ENCODE assay signal across 13 mouse cellular contexts in genomic region chr11:8639007-8639718, GRCm38 (mm10). TPM values are rescaled to one million over a fixed set of nuclear protein-coding genes. Genes with fewer than 3 reads are reported as not detected.
DNase-seq lines count a peak whose midpoint lies in the region; ATAC-seq and TF ChIP-seq lines count a peak whose summit lies in the region.
"Had no signal": no experiment of that assay in that cellular context is flagged by ENCODE, and none has a peak within 500 bp of the region (broad histone marks: within the 10 kb centered on the region; RNA-seq: fewer than 3 reads in every experiment).

No protein-coding gene starts in this region.

- no peak overlapping the region for H3K4me3 ChIP-seq in forebrain, embryonic 14.5 days (ENCODE audit: low read depth, low read length)
- H3K4me3 ChIP-seq in forebrain, embryonic 15.5 days = no peak overlapping the region
- peak overlapping the region; percentile 60 for H3K4me3 ChIP-seq in E14TG2a.4 (replicated peaks; ENCODE audit: low read length)
- no peak overlapping the region for H3K4me3 ChIP-seq in cortical plate, adult 2 months (ENCODE audit: insufficient read depth, low read length)
- no peak overlapping the region for H3K4me3 ChIP-seq in limb, embryonic 10.5 days
- H3K4me3 ChIP-seq: limb, embryonic 15.5 days; midbrain, embryonic 10.5 days had no signal

- H3K36me3 ChIP-seq in forebrain, embryonic 14.5 days (ENCODE audit: control insufficient read depth, insufficient read depth, low read length) = no peaks in the 10 kb centered on the region
- no peaks in the 10 kb centered on the region for H3K36me3 ChIP-seq in forebrain, embryonic 15.5 days
- H3K36me3 ChIP-seq in E14TG2a.4 (ENCODE audit: insufficient read depth, low read length) = peaks cover 10% of the 10 kb centered on the region
- peaks cover 8% of the 10 kb centered on the region for H3K36me3 ChIP-seq in limb, embryonic 10.5 days
- H3K36me3 ChIP-seq: midbrain, embryonic 10.5 days had no signal

- H3K9ac ChIP-seq in forebrain, embryonic 14.5 days (ENCODE audit: low read length) = no peak overlapping the region
- H3K9ac ChIP-seq in forebrain, embryonic 15.5 days (replicated peaks) = no peak overlapping the region
- H3K9ac ChIP-seq: limb, embryonic 15.5 days had no signal

- no peaks in the 10 kb centered on the region for H3K4me1 ChIP-seq in forebrain, embryonic 14.5 days (ENCODE audit: control insufficient read depth, insufficient read depth, low read length)
- H3K4me1 ChIP-seq in forebrain, embryonic 15.5 days = 0 out of 2 replicates have a peak, but pooled peaks cover 2% of the 10 kb centered on the region
- peaks cover 97% of the 10 kb centered on the region for H3K4me1 ChIP-seq in E14TG2a.4 (replicated peaks; ENCODE audit: low read depth, low read length)
- no peaks in the 10 kb centered on the region for H3K4me1 ChIP-seq in cortical plate, adult 2 months (ENCODE audit: control insufficient read depth, insufficient read depth, low read length)
- peaks cover 43% of the 10 kb centered on the region for H3K4me1 ChIP-seq in limb, embryonic 10.5 days

- DNase-seq in forebrain, embryonic 14.5 days (ENCODE audit: low spot score) = peak; percentile 37
- peak; percentile 54 for DNase-seq in kidney, postnatal 10 days
- DNase-seq in kidney, adult 18-20 months = no peak
- no peak for DNase-seq in limb, embryonic 10.5 days (ENCODE audit: low spot score)
- no peak for DNase-seq in left cerebral cortex, adult 18-20 months (ENCODE audit: low spot score in 2 of 2)
- DNase-seq: cerebellum, adult 9-11 months had no signal

- no peak for TF ChIP-seq CTCF in E14TG2a.4 (conservative IDR thresholded peaks at IDR 0.05; ENCODE audit: low read length)
- TF ChIP-seq CTCF in cortical plate, adult 2 months (IDR thresholded peaks at IDR 0.05; ENCODE audit: extremely low read depth, insufficient read depth, low read length) = no peak

- WGBS in forebrain, embryonic 14.5 days = 90% methylated on average over 6 of the region's 6 CpGs
- 91% methylated on average over 6 of the region's 6 CpGs for WGBS in forebrain, embryonic 15.5 days
- 82% methylated on average over 6 of the region's 6 CpGs for WGBS in limb, embryonic 10.5 days

- H3K4me2 ChIP-seq in forebrain, embryonic 14.5 days (ENCODE audit: low read length) = no peak overlapping the region
- H3K4me2 ChIP-seq in forebrain, embryonic 15.5 days (replicated peaks) = no peak overlapping the region
- H3K4me2 ChIP-seq: limb, embryonic 15.5 days had no signal

- no peaks in the 10 kb centered on the region for H3K9me3 ChIP-seq in forebrain, embryonic 14.5 days (replicated peaks; ENCODE audit: control insufficient read depth, low read length)
- no peaks in the 10 kb centered on the region for H3K9me3 ChIP-seq in forebrain, embryonic 15.5 days
- no peaks in the 10 kb centered on the region for H3K9me3 ChIP-seq in E14TG2a.4 (ENCODE audit: low read length)
- H3K9me3 ChIP-seq in limb, embryonic 10.5 days (replicated peaks) = no peaks in the 10 kb centered on the region
- H3K9me3 ChIP-seq: limb, embryonic 15.5 days; midbrain, embryonic 10.5 days had no signal

- H3K27ac ChIP-seq in forebrain, embryonic 14.5 days (ENCODE audit: low read depth, low read length) = no peak overlapping the region
- no peak overlapping the region for H3K27ac ChIP-seq in forebrain, embryonic 15.5 days (replicated peaks)
- H3K27ac ChIP-seq in cortical plate, adult 2 months (ENCODE audit: insufficient read depth, low read length) = 0 out of 2 replicates have a peak overlapping the region, but pooled peaks have one; percentile 25
- H3K27ac ChIP-seq in limb, embryonic 10.5 days = no peak overlapping the region
- H3K27ac ChIP-seq: limb, embryonic 15.5 days; midbrain, embryonic 10.5 days had no signal

- ATAC-seq in forebrain, embryonic 14.5 days = 0 out of 2 replicates have a peak, but pooled peaks have one; percentile 47
- no peak for ATAC-seq in forebrain, embryonic 15.5 days (replicated peaks)
- ATAC-seq: intestine, postnatal 0 days; Patski had no signal

- H3K27me3 ChIP-seq in forebrain, embryonic 14.5 days (replicated peaks; ENCODE audit: control insufficient read depth, insufficient read depth, low read length) = no peaks in the 10 kb centered on the region
- no peaks in the 10 kb centered on the region for H3K27me3 ChIP-seq in forebrain, embryonic 15.5 days
- H3K27me3 ChIP-seq in E14TG2a.4 (ENCODE audit: insufficient read depth, low read length) = no peaks in the 10 kb centered on the region
- H3K27me3 ChIP-seq in limb, embryonic 10.5 days (ENCODE audit: low read depth, poor library complexity, severe bottlenecking) = no peaks in the 10 kb centered on the region
- H3K27me3 ChIP-seq: limb, embryonic 15.5 days; Patski had no signal

- TF ChIP-seq POLR2A in cortical plate, adult 2 months (IDR thresholded peaks at IDR 0.05; ENCODE audit: extremely low read depth, insufficient read depth, low read length) = no peak

RNA-seq across cellular contexts. Expression of gene Tns3, which starts 25.2 kb away (rescaled TPM):
- 4.4 and 5.2 TPM in 2 replicates for polyA plus RNA-seq in forebrain, embryonic 14.5 days (2014; fragmentation: Nextera tagmentation; extraction: Ambion mirVana)
- polyA plus RNA-seq in forebrain, embryonic 15.5 days (2015; fragmentation: Nextera tagmentation; extraction: Ambion mirVana) = 6.9 and 8.0 TPM in 2 replicates
- 23.7 and 24.2 TPM in 2 replicates for polyA plus RNA-seq in cortical plate, adult 2 months (2012; rRNA removed)
- 28.2 and 35.6 TPM in 2 replicates for polyA plus RNA-seq in limb, embryonic 10.5 days (2016; fragmentation: Nextera tagmentation; extraction: Ambion mirVana)
- 10 to 100 TPM; 33.5 to 34.4 TPM for total RNA-seq in left cerebral cortex, adult 18-20 months (2021)

Comparison
In these comparisons a context has a peak if more than half of its experiments do, and no peak if none do; other contexts are left out.
1. DNase-seq: peak in forebrain, embryonic 14.5 days (single experiment) and kidney, postnatal 10 days (single experiment); none in kidney, adult 18-20 months (single experiment), limb, embryonic 10.5 days (single experiment) and left cerebral cortex, adult 18-20 months (0 of 2).